Mouse (Mus musculus) heart, embryonic 11.5 days (tissue): ENCODE data around the gene Grpel1. TPM values are rescaled to one million over a fixed set of nuclear protein-coding genes. Genes with fewer than 3 reads are reported as not detected.

ENCODE experiments used
- polyA plus RNA-seq: library from polyadenylated mRNA; unstranded; fragments of >200 nt; fragmentation: Nextera tagmentation; extraction: Ambion mirVana; gene quantifications from 2 replicates; pipeline ENCODE4 v1.2.1, GENCODE M21; 2014

Gene Grpel1
- polyA plus RNA-seq, 1 experiment from 2014 or later, result 63.8 TPM

Other genes starting within 250 kb of the Grpel1 start
- gene Sorcs2, start 66.9 kb upstream of the Grpel1 start, polyA plus RNA-seq, result 7.1 and 7.3 TPM in 2 replicates
- gene Tada2b, start 19.3 kb downstream of the Grpel1 start, polyA plus RNA-seq, result 2.8 and 3.3 TPM in 2 replicates
- 0.25 and 0.44 TPM in 2 replicates for gene Ccdc96, start 19.6 kb downstream of the Grpel1 start, polyA plus RNA-seq
- 19.8 and 22.6 TPM in 2 replicates for gene Tbc1d14, start 128.3 kb downstream of the Grpel1 start, polyA plus RNA-seq
- 27.8 and 32.0 TPM in 2 replicates for gene D5Ertd579e, start 231.0 kb downstream of the Grpel1 start, polyA plus RNA-seq